Mouse (Mus musculus): ENCODE measurements around the gene Syt1. TPM values are rescaled to one million over a fixed set of nuclear protein-coding genes. Genes with fewer than 3 reads are reported as not detected.

Syt1 gene
- polyA plus RNA-seq, 1 experiment = 0.67 TPM

DNA sequence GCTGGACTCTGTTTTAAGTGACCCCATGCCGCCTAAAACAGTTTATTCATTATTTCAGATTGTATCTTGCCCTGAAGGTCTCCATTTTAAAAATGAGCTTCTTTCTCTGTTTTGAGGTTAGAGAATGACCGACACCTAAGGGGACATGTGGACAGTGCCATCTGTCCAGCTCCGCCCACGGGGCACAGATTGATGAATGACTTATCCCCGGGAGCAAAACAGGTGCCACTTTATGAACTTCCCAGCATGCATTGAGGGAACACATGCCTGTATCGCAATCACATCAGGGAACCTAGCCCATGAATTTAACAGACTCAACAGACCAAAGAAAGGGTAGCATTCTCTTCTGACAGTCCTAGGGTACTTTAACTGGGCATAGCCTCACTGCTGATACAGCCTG lies 188.5 kb downstream of the Syt1 start:
- WGBS = 87% methylated on average over 6 of the region's 6 CpGs
- Histone ChIP-seq H3K27me3 (ENCODE audit: control insufficient read depth, insufficient read depth, low read length) (no peaks in the 10 kb centered on the region), H3K27ac (ENCODE audit: insufficient read depth, low read depth, low read length) (no peak overlapping the region), H3K36me3 (ENCODE audit: control insufficient read depth, insufficient read depth, low read length) (no peaks in the 10 kb centered on the region), H3K4me1 (ENCODE audit: control insufficient read depth, insufficient read depth, insufficient read length, low read length) (no peaks in the 10 kb centered on the region), H3K4me3 (ENCODE audit: low read depth, low read length) (no peak overlapping the region)
- TF ChIP-seq CTCF (IDR thresholded peaks at IDR 0.05; ENCODE audit: extremely low read depth, insufficient read length, insufficient replicate concordance, low read depth, low read length) (no peak), POLR2A (IDR thresholded peaks at IDR 0.05; ENCODE audit: low read depth, low read length) (no peak)

DNA sequence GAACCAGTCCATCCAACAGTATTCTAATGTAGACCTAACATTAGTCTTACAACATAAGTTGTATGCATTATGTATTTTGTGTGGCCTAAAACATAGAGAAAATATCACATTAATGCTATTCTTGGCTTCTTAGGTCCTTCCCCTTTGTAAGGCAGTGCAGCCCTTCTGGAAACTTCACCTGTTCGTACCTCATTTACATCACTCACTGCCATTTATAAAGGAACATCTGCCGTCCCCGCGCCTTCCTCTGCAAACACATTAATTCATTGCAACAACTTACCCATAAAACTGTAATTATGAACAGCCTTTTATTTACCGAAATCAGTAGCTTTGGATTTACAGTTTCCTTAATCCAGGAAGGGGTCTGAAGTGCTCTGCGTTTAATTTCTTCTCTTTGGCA lies 195.4 kb downstream of the Syt1 start:
- no peak overlapping the region for H3K4me3 ChIP-seq (ENCODE audit: low read depth, low read length)
- no peaks in the 10 kb centered on the region for H3K27me3 ChIP-seq (ENCODE audit: control insufficient read depth, insufficient read depth, low read length)
- WGBS = 78% methylated on average over 6 of the region's 6 CpGs
- TF ChIP-seq CTCF (IDR thresholded peaks at IDR 0.05; ENCODE audit: extremely low read depth, insufficient read length, insufficient replicate concordance, low read depth, low read length) = no peak
- no peak for TF ChIP-seq POLR2A (IDR thresholded peaks at IDR 0.05; ENCODE audit: low read depth, low read length)
- H3K4me1 ChIP-seq (ENCODE audit: control insufficient read depth, insufficient read depth, insufficient read length, low read length) = no peaks in the 10 kb centered on the region
- H3K36me3 ChIP-seq (ENCODE audit: control insufficient read depth, insufficient read depth, low read length) = no peaks in the 10 kb centered on the region
- no peak overlapping the region for H3K27ac ChIP-seq (ENCODE audit: insufficient read depth, low read depth, low read length)

DNA sequence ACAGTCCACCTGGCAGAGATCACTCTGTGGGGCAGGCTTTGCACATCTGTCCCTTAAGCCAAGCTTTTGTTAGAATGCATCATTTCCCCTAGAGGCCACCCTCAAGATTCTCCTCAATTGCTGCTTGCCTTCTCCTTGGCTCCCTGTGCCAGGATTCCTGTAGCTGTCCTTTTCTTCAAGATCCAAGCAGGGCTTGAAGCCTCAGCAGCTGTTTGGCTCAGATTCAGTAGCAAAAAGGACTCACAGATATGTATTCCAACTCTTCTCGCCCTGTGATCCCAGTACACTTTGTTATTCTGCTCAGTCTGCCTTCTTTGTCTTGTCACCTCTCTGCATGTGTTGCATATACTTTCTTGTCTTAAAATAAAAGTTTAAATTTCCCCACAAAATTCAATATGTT lies 206.4 kb downstream of the Syt1 start:
- Histone ChIP-seq H3K4me3 (ENCODE audit: low read depth, low read length) (no peak overlapping the region), H3K27me3 (ENCODE audit: control insufficient read depth, insufficient read depth, low read length) (no peaks in the 10 kb centered on the region), H3K27ac (ENCODE audit: insufficient read depth, low read depth, low read length) (no peak overlapping the region), H3K36me3 (ENCODE audit: control insufficient read depth, insufficient read depth, low read length) (no peaks in the 10 kb centered on the region), H3K4me1 (ENCODE audit: control insufficient read depth, insufficient read depth, insufficient read length, low read length) (no peaks in the 10 kb centered on the region)
- TF ChIP-seq POLR2A (IDR thresholded peaks at IDR 0.05; ENCODE audit: low read depth, low read length) (no peak), CTCF (IDR thresholded peaks at IDR 0.05; ENCODE audit: extremely low read depth, insufficient read length, insufficient replicate concordance, low read depth, low read length) (no peak)
- 61% methylated on average over 1 of the region's 1 CpGs for WGBS

DNA sequence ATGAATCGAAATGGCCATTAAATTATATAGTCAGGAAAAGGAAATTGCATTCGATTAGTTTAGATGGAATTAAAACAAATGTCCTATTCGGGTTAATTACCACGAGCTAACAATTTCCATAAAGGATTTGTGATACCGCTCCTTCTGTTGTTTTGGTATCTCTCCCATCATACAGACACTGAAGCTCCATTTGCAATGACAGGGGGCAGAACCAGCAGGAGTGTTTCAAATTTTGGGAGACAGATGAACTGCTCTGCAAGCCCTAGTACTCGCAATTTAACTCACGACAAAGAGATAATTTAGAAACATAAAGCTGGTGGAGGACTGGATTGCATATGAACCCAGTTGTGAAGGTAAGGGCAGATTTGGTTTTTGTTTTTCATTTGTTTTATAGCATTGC lies 210.0 kb downstream of the Syt1 start:
- Histone ChIP-seq H3K36me3 (ENCODE audit: control insufficient read depth, insufficient read depth, low read length) (no peaks in the 10 kb centered on the region), H3K4me1 (ENCODE audit: control insufficient read depth, insufficient read depth, insufficient read length, low read length) (no peaks in the 10 kb centered on the region), H3K27ac (ENCODE audit: insufficient read depth, low read depth, low read length) (no peak overlapping the region), H3K4me3 (ENCODE audit: low read depth, low read length) (no peak overlapping the region), H3K27me3 (ENCODE audit: control insufficient read depth, insufficient read depth, low read length) (no peaks in the 10 kb centered on the region)
- TF ChIP-seq CTCF (IDR thresholded peaks at IDR 0.05; ENCODE audit: extremely low read depth, insufficient read length, insufficient replicate concordance, low read depth, low read length) = no peak
- TF ChIP-seq POLR2A (IDR thresholded peaks at IDR 0.05; ENCODE audit: low read depth, low read length) = no peak
- WGBS = 89% methylated on average over 7 of the region's 7 CpGs

DNA sequence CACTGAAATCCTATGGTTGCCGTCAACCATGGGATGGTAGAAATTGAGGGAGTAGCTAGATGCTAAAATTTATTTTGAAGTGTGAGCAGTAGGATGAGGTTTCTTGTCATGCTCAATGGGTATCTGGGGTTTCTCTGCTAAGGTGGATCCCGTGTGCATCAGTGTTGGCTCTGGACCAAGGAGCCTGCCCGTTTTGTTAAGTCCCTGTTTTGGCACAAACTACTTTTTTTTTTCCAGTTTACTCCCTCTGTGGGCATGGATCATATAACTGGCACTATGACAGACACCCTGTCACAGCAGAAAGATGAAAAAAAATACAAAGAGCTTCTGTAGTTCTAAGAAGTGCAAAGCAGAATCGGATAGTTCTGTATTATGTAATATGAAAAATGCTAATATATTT lies 212.0 kb downstream of the Syt1 start:
- Histone ChIP-seq H3K4me1 (ENCODE audit: control insufficient read depth, insufficient read depth, insufficient read length, low read length) (no peaks in the 10 kb centered on the region), H3K27ac (ENCODE audit: insufficient read depth, low read depth, low read length) (no peak overlapping the region), H3K4me3 (ENCODE audit: low read depth, low read length) (no peak overlapping the region), H3K27me3 (ENCODE audit: control insufficient read depth, insufficient read depth, low read length) (no peaks in the 10 kb centered on the region), H3K36me3 (ENCODE audit: control insufficient read depth, insufficient read depth, low read length) (no peaks in the 10 kb centered on the region)
- WGBS = 80% methylated on average over 4 of the region's 4 CpGs
- TF ChIP-seq POLR2A (IDR thresholded peaks at IDR 0.05; ENCODE audit: low read depth, low read length) (no peak), CTCF (IDR thresholded peaks at IDR 0.05; ENCODE audit: extremely low read depth, insufficient read length, insufficient replicate concordance, low read depth, low read length) (no peak)

DNA sequence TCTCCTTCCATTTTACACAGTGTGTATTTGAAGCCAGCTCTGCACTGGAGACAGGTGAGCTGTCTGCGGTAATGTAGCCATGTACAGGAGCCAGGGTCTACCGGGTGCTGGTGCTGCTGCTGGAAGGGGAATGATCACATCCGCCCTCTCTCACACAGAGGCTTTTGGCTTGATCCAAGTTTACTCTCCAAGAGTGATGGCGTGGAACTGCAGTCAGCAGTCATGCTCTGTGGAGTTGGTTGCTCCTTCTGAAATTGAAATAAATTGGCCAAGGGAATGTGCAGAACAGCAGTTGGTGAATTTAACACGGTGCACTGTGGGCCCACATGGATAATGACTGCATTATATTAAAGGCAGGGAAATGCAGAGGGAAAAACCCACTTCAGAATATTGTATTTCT lies 228.0 kb downstream of the Syt1 start:
- H3K4me3 ChIP-seq (ENCODE audit: low read depth, low read length) = no peak overlapping the region
- TF ChIP-seq CTCF (IDR thresholded peaks at IDR 0.05; ENCODE audit: extremely low read depth, insufficient read length, insufficient replicate concordance, low read depth, low read length) = no peak
- no peaks in the 10 kb centered on the region for H3K36me3 ChIP-seq (ENCODE audit: control insufficient read depth, insufficient read depth, low read length)
- H3K27me3 ChIP-seq (ENCODE audit: control insufficient read depth, insufficient read depth, low read length) = no peaks in the 10 kb centered on the region
- 84% methylated on average over 5 of the region's 5 CpGs for WGBS
- no peak overlapping the region for H3K27ac ChIP-seq (ENCODE audit: insufficient read depth, low read depth, low read length)
- no peaks in the 10 kb centered on the region for H3K4me1 ChIP-seq (ENCODE audit: control insufficient read depth, insufficient read depth, insufficient read length, low read length)

DNA sequence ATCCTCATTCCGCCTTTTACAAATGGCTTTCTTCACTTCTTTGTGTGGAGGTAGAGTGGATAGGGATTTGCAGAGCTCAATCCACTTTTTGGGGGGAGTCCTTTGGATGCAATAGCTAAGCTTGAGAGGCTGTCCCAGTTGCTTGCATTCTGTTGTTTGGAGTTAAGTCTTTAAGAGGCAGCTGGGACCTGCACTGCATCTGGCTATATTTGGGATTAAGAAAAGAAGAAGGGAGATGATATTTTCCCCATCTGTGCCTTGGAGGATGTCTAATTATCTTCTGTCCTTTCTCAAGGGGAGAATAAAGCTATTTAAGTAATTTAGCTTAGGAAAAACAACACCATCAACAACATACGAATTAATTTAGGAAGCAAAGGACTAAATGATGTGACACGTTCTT lies 230.2 kb downstream of the Syt1 start:
- Histone ChIP-seq H3K27me3 (ENCODE audit: control insufficient read depth, insufficient read depth, low read length) (no peaks in the 10 kb centered on the region), H3K4me3 (ENCODE audit: low read depth, low read length) (no peak overlapping the region), H3K36me3 (ENCODE audit: control insufficient read depth, insufficient read depth, low read length) (no peaks in the 10 kb centered on the region), H3K27ac (ENCODE audit: insufficient read depth, low read depth, low read length) (no peak overlapping the region), H3K4me1 (ENCODE audit: control insufficient read depth, insufficient read depth, insufficient read length, low read length) (no peaks in the 10 kb centered on the region)
- no peak for TF ChIP-seq CTCF (IDR thresholded peaks at IDR 0.05; ENCODE audit: extremely low read depth, insufficient read length, insufficient replicate concordance, low read depth, low read length)
- no peak for TF ChIP-seq POLR2A (IDR thresholded peaks at IDR 0.05; ENCODE audit: low read depth, low read length)
- 87% methylated on average over 3 of the region's 3 CpGs for whole genome bisulfite sequencing

DNA sequence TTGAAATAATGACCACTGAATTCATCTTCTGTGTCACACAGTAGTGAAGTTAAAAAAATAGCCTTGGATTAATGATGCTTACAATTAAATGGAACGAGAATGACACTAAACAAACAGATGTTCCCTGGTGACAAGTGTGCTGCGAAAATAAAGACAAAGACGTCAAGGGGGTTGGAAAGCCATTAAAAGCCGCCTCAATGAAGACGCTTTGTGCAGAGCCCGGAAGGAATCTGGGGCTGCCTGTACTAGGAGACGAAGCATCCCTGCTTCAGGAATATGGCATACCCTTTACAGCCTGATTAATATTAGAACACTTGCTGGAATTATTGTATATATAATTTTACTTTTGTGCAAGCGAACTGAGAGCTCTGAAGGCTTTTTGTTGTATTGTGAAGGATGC lies 234.0 kb downstream of the Syt1 start:
- 69% methylated on average over 8 of the region's 8 CpGs for WGBS
- no peaks in the 10 kb centered on the region for H3K4me1 ChIP-seq (ENCODE audit: control insufficient read depth, insufficient read depth, insufficient read length, low read length)
- no peaks in the 10 kb centered on the region for H3K27me3 ChIP-seq (ENCODE audit: control insufficient read depth, insufficient read depth, low read length)
- H3K27ac ChIP-seq (ENCODE audit: insufficient read depth, low read depth, low read length) = no peak overlapping the region
- TF ChIP-seq POLR2A (IDR thresholded peaks at IDR 0.05; ENCODE audit: low read depth, low read length) = no peak
- no peak for TF ChIP-seq CTCF (IDR thresholded peaks at IDR 0.05; ENCODE audit: extremely low read depth, insufficient read length, insufficient replicate concordance, low read depth, low read length)
- H3K4me3 ChIP-seq (ENCODE audit: low read depth, low read length) = no peak overlapping the region
- no peaks in the 10 kb centered on the region for H3K36me3 ChIP-seq (ENCODE audit: control insufficient read depth, insufficient read depth, low read length)
